Mouse (Mus musculus) activated CD4-positive, CD25-positive, alpha-beta regulatory T cell (primary cell): ENCODE data around the gene Nrip2. TPM values are rescaled to one million over a fixed set of nuclear protein-coding genes. Genes with fewer than 3 reads are reported as not detected.

Experiments
- polyA plus RNA-seq, 2 experiments: library from polyadenylated mRNA; unstranded; fragments of 100-300 nt; shearing (Covaris generic); gene quantifications; one replicate each; pipeline ENCODE4 v1.2.1; 2017

The Nrip2 gene
- 1 to 10 TPM in 1 of 2 experiments, under 1 TPM in 1; 0.88 to 1.2 TPM for polyA plus RNA-seq

GRCm38 (mm10) chr6:128398996-128399395, at the start of gene Nrip2:
Nrip2 (plus strand) TSS chr6:128399296.

DNA sequence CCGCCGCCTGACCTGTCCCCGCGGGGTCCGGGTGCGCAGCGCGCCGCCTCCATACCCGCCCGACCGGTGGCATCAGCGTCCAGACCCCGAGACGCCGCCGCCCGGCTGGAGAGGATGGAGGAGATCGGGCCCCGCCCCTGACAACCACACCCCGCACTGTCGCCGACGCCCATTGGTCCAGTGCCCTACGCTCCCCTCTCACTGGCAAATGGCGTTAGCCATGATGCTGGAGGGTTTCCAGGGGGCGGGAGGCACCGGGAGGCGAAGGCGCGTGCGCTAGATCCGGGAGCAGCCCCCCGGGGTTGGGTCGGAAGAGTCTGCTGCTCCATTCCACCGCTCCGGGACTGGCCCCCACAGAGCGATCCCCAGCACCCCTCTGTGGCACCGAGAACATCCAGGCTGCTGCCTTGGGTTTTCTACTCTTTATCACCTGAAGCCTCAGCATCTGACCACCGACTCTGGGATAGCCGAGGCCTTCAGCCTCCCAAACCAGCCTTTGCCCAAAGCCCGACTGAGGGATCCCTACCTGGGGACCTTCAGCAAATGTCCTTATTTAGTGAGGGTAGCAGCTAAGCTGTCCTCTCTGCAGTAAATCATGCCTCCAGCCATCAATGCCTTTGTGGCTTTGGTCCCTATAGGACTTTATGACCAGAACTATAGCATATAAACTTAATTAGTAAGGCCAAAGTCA, 43.2 kb upstream of the Nrip2 start, which contains the start of gene Tulp3:
Gene Tulp3 (minus strand): TSS at position 126 of the 691 bp plus-strand sequence.

DNA sequence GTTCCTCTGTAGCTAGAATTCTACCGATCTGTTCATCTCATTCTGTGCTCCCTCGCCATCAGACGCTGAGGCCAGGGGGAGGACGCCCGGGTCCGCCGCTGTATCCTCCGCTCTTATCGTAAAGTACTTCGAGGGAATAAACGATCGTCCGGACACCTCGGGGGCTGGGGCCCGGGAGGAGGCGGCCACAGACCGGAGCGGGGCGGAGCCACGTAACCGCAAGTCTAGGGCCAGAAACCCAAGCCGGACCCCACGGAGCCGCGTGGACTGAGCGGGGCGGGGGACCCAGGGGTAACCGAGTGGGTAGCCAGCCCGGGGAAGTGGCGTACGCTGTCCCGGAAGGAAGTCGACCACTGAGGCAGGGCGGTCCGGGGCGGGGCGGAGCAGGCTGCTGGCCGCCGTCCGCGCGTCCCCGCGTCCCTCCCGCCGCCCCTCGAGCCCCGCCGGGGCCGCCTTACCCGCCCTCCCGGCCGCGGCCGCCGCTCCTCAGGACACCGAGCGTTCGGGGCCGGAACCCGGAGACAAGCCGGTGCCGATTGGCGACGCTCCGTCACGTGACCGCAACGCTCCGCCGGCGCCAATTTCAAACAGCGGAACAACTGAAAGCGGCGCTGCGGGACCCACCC, 36.6 kb upstream of the Nrip2 start, which contains the start of the genes Rhno1 and Foxm1:
Gene Rhno1 (minus strand): TSS at position 531 of the 626 bp plus-strand sequence.
Gene Foxm1 (plus strand): TSS at position 587 of the 626 bp plus-strand sequence.

GRCm38 (mm10) chr6:128375192-128375591, 23.9 kb upstream of the Nrip2 start, which contains the start of the genes Tex52 and Gm44596:
Tex52 (plus strand) TSS chr6:128375456.
Gm44596 (plus strand) TSS chr6:128375503.

DNA sequence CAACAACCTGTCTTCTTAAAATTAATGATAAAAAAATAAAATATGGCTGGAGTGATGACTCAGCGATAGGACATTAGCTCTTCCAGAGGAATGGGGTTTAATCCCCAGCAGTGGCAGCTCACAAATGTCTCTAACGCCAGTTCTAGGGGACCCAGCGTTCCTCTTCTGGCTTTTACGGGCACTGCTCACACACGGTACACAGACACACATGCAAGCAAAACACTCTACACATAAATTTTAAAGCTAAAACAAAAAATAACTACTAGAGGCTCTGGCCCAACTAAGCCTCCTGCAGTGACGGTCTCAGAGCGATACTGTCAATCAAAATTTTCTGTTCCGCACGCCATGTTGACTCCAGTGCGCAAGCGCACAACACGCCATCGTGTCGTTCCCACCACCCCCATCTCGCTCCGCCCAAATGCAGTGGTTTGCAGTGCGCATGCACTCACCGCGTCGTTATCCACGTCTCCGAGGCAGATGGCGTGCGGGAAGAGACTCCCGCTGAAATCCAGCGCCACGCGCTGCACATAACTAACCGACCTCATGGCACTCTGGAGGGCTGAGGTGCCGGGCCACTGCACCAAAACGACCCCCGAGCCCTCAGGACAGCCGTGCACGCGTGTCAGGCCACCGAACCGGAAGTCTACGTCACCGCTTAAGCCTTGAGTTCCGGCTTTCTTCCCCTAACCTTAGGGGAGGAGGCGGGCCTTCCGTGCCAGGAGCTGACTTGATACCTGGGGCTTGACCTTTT, 25.3 kb downstream of the Nrip2 start, which contains the start of gene Itfg2:
Gene Itfg2 (minus strand): TSS at position 663 of the 751 bp plus-strand sequence.

GRCm38 (mm10) chr6:128438317-128438870, 39.3 kb downstream of the Nrip2 start, which contains the start of gene Fkbp4:
Fkbp4 (minus strand) TSS chr6:128438677.

Other genes starting within 250 kb of the Nrip2 start
- gene Tead4, start 98.5 kb upstream of the Nrip2 start, polyA plus RNA-seq: not detected
- 1 to 10 TPM; 1.1 to 2.3 TPM for gene Tulp3, start 43.4 kb upstream of the Nrip2 start, polyA plus RNA-seq
- 10 to 100 TPM; 59.5 to 68.6 TPM for gene Rhno1, start 36.4 kb upstream of the Nrip2 start, polyA plus RNA-seq
- gene Foxm1, start 36.3 kb upstream of the Nrip2 start, polyA plus RNA-seq: 10 to 100 TPM in 1 of 2 experiments, 1 to 10 TPM in 1; 8.6 to 12.7 TPM
- under 1 TPM in 1 of 2 experiments, not detected in 1; 0.19 TPM for gene Tex52, start 23.8 kb upstream of the Nrip2 start, polyA plus RNA-seq
- not detected for gene Gm44596, start 23.8 kb upstream of the Nrip2 start, polyA plus RNA-seq
- gene Itfg2, start 25.6 kb downstream of the Nrip2 start, polyA plus RNA-seq: 10 to 100 TPM; 21.9 to 28.9 TPM
- gene Fkbp4, start 39.4 kb downstream of the Nrip2 start, polyA plus RNA-seq: 100 to 1,000 TPM; 106 to 117 TPM
- under 1 TPM in 1 of 2 experiments, not detected in 1; 0.55 TPM for gene Pzp, start 127.4 kb downstream of the Nrip2 start, polyA plus RNA-seq
- gene A2ml1, start 182.3 kb downstream of the Nrip2 start, polyA plus RNA-seq: under 1 TPM; 0.06 to 0.57 TPM
- not detected for gene Klrb1a, start 224.2 kb downstream of the Nrip2 start, polyA plus RNA-seq